Mouse (Mus musculus) spleen, postnatal 4 days (tissue): ENCODE data around the gene Gata1.
"Not testable (repeated sequence)": the region's sequence is repeated elsewhere in the genome, so short reads cannot be mapped to it uniquely, and the experiment has no call there.

ENCODE experiments used
- DNase-seq, 2 experiments: peaks; one replicate each; pipeline ENCODE4 v3.0.0; 2022; ENCODE audit warnings: low spot score in 2 of 2

Gata1 gene

GRCm38 (mm10) chrX:7966161-7966560 is 11.7 kb downstream of the Gata1 start:
- no peak for DNase-seq

GRCm38 (mm10) chrX:7963829-7964626 is 13.8 kb downstream of the Gata1 start:
- DNase-seq = no peak

GRCm38 (mm10) chrX:7958868-7959267 is 19.0 kb downstream of the Gata1 start:
- no peak for DNase-seq

- DNase-seq = no peak
Measured at GRCm38 (mm10) chrX:7950091-7950490, 27.8 kb downstream of the Gata1 start.

GRCm38 (mm10) chrX:7947900-7948492 is 29.9 kb downstream of the Gata1 start:
- peak; percentile 86 to 88 for DNase-seq

GRCm38 (mm10) chrX:7947108-7947899 is 30.6 kb downstream of the Gata1 start, which contains the start of gene Hdac6:
Gene Hdac6 (minus strand): TSS chrX:7947889.
- no peak for DNase-seq

GRCm38 (mm10) chrX:7945618-7946017 is 32.3 kb downstream of the Gata1 start:
- no peak for DNase-seq

- DNase-seq = no peak
Measured at GRCm38 (mm10) chrX:7937667-7938066, 40.2 kb downstream of the Gata1 start.

- DNase-seq = no peak
Measured at GRCm38 (mm10) chrX:7936874-7937273, 41.0 kb downstream of the Gata1 start.

- DNase-seq = no peak
Measured at GRCm38 (mm10) chrX:7928270-7928790, 49.5 kb downstream of the Gata1 start, which contains the start of gene Eras. Gene Eras (minus strand): TSS chrX:7928607.

- no peak for DNase-seq
Measured at GRCm38 (mm10) chrX:7927116-7927515, 50.8 kb downstream of the Gata1 start.

- no peak for DNase-seq
Measured at GRCm38 (mm10) chrX:7926266-7926665, 51.6 kb downstream of the Gata1 start.

GRCm38 (mm10) chrX:7922032-7922431 is 55.8 kb downstream of the Gata1 start:
- no peak for DNase-seq

- no peak for DNase-seq
Measured at GRCm38 (mm10) chrX:7919601-7920383, 58.1 kb downstream of the Gata1 start, which contains the start of gene Pcsk1n. Gene Pcsk1n (plus strand): TSS chrX:7919822.

GRCm38 (mm10) chrX:7917960-7918359 is 59.9 kb downstream of the Gata1 start:
- DNase-seq = not testable (repeated sequence)

- DNase-seq = peak in 1 of 2 experiments; percentile 20
Measured at GRCm38 (mm10) chrX:7915669-7916068, 62.2 kb downstream of the Gata1 start.

- no peak for DNase-seq
Measured at GRCm38 (mm10) chrX:7910473-7910872, 67.4 kb downstream of the Gata1 start.
